Mouse (Mus musculus) gastrocnemius, adult 8-10 months (tissue): ENCODE data around the gene Cbwd1. TPM values are rescaled to one million over a fixed set of nuclear protein-coding genes. Genes with fewer than 3 reads are reported as not detected.

Source experiments
- DNase-seq, 2 experiments: peaks; one replicate each; pipeline ENCODE4 v3.0.0; 2022; ENCODE audit warnings: low spot score in 2 of 2
- total RNA-seq, 4 experiments: library from RNA; stranded (reverse); gene quantifications; 2 replicates each; pipeline ENCODE4 v1.2.4; 2022

Gene Cbwd1
- total RNA-seq, 4 experiments from 2014 or later = 15.6 to 17.3 (median 16.3) TPM

DNA sequence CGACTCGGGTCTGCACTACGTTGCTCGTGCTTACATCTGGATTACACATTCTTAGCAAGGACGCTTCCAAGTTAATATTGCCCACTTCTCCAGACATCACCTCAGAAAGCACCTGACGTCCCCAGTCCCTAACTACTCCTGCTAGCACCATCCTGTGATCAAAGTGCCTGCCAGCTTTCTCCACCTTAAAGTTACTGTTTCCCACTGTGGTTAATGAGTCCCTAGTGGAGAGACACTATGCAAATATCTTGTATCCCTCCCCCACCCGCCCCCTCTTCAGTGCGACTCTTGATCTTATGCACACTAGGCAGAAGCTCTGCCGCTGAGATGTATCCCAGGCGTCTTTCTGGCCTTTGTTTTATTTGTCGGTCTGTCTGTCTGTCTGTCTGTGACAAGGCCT, 16.6 kb upstream of the Cbwd1 start:
- no peak for DNase-seq

GRCm38 (mm10) chr19:24972701-24973390, 11.4 kb upstream of the Cbwd1 start:
- no peak for DNase-seq

- DNase-seq = no peak
Observed at GRCm38 (mm10) chr19:24971307-24971706, 9.9 kb upstream of the Cbwd1 start.

DNA sequence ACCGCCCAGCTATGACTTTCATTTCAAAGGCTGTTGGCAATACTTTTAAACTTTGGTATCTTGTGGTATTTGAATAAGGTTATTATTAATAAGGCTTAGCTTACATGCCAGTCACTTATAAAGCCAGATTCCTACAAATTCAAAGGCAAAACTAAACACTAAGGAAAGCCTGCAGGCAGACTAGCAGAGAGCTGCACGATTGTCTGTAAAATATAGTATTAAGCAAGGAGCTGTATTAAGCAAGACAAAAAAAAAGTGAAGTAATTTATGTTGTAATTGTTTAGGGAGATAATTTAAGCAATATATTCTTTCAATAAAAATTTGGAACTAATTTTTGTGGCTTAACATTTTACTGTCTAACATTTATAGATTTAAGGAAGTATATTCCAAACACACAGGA, 5.5 kb upstream of the Cbwd1 start:
- DNase-seq = no peak

GRCm38 (mm10) chr19:24966203-24966602, 4.8 kb upstream of the Cbwd1 start:
- no peak for DNase-seq

DNA sequence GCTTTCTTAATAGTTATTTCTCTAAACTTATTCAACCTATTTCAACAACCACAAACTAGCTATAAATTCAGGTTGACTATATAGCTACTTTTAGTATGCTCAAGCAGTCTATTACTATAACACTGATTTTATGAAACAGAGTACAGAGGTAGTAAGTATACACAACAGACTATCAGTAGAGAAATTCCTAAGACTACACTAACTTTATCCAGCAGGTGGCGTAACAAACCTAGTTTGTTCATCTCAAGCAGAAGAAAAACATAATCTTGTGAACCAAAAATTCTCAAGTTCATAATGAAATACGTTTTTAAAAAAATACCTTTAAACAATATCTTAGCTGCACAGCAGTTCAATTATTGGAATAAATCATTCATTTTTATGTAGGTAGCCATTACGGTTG, 2.9 kb downstream of the Cbwd1 start:
- no peak for DNase-seq

DNA sequence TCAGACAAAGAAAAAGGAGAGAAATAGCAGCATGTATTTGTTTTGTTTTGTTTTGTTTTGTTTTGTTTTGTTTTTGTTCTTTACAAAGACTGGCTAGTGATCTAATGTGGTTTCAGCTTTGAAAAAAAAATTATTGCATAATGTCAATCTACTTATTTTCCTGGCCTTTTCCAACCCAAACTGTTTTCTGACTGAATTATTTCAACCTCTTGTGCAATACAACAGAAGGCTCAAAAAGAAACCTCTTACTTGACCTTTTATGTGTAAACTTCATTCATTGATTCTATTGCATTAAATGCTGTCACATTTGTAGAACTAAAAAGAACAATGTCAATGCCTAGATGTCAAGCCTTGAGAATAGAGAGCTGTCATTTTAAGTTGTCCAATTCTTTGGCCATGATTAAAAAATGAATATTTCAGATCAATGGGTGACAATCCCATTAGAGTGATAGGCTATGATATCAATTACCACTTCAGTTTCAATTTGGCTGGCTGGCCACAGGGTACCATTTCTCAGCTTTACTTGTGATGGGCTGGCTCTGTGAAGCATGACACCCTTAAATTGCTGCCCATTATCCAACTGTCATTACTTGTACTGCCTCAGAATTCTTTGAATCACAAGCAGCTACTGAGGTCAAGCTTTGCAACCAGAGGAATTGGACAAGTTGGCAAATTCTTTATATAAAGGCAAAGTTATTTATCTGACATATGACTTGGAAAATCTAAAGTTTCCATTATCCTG, 15.7 kb downstream of the Cbwd1 start:
- DNase-seq = no peak

DNA sequence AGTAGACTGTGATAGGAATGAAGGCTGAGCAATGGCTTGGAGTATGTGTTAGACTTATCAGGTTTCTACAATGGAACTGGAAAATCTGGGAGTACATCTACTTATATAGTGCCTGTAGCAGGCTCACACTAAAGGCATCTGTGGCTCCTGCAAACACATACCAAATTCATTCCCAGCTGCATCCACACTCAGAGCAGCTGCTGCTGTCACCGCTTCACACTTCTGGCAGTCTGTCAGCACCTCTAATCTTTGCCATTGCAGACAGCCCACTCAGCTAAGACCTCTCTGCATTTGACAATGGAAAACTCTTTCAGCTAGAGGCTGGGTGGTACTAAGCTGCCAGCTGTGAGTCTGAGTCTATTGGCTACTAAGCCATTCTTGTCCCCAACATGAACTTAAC, 24.3 kb downstream of the Cbwd1 start:
- no peak for DNase-seq

GRCm38 (mm10) chr19:24929041-24929440, 32.4 kb downstream of the Cbwd1 start:
- DNase-seq = no peak

GRCm38 (mm10) chr19:24920866-24921265, 40.5 kb downstream of the Cbwd1 start:
- no peak for DNase-seq

DNA sequence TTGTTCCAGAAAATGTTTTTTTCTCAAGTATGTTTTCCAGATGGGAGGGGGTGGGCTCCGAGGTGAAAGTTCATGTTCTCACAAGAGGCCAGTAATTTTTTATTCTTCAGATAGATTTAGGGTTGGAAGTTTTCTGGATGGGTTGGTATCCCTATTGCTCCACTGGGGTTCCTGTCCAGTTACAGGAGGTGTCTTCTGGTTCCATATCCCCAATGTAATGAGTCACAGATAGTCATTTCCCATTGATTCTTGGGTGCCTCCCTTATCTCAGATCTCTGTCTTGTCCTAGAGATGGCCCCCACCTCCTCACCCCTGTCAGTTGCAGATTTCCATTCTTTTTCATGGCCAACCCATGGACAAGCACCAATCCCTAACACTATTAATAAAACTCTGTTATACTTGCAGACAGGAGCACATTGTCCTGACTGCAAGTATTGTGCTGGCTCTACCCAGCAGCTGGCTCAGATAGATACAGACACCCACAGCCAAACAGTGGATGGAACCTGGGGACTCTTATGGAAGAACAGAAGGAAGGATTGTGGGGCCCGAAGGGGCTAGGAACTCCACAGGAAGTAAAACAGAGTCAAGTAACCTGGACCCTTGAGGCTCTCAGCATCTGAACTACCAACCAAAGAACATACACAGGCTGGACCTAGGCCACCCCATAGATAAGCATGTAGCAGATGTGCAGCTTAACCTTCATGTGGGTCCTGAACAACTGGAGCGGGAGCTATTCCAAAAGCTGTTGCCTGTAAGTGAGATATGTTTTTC, 52.8 kb downstream of the Cbwd1 start:
- no peak for DNase-seq

DNA sequence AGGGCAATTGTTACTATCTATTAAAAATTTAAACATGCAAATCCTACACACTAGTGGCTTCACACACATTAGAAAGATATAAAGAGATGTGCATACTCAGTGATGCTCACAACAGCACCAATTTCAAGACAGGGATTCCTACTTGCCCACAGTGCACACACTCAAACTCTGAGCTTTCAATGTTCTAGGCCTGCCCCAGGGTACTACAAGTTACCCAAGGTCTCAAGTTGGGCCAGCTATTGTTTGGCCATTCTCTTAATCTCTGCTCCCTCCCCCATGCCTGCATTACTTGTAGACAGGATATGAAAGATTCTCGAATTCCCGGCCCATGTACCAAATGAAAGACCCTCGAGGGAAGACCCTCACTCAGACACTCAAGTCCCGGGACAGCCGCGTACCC, 53.8 kb downstream of the Cbwd1 start:
- no peak for DNase-seq

DNA sequence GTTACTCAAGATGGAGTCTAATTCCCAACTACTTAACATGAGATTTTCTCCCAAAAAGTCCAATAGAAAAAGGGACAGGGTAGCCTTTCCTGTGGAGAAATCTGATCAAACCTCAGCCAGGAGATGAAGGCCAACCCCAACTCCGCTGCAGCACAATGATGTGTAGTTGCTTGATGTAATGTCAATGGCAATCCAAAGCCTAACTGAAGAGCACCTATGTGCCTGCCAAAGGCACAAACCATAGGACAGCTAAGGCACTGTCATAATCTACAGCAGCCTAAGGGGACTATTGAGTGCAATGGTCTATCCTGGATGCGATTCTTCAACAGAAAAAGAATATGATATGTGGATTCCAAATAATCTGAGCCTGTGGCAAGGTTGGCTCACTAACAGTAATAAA, 58.6 kb downstream of the Cbwd1 start:
- DNase-seq = no peak

DNA sequence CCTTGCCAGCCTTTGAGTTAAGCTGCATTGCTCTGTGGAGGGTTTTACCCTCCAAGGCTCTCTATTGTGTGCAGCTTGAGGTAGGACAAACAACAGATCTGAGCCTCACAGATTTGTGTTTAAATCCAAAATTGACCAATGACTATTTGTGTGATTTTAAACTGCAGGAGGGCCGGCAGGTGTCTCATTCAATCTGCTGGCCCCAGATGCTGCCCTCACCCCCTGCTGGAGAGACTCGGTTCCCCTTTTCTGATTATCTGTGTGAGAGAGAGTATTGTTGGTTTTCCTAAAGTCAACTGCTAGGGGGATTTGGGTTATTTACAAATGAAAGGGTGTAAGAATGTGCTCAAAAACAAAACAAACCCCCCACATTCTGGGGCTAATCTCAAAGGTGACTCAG, 59.2 kb downstream of the Cbwd1 start:
- DNase-seq = no peak

- no peak for DNase-seq
Observed at GRCm38 (mm10) chr19:24901666-24902065, 59.7 kb downstream of the Cbwd1 start.

DNA sequence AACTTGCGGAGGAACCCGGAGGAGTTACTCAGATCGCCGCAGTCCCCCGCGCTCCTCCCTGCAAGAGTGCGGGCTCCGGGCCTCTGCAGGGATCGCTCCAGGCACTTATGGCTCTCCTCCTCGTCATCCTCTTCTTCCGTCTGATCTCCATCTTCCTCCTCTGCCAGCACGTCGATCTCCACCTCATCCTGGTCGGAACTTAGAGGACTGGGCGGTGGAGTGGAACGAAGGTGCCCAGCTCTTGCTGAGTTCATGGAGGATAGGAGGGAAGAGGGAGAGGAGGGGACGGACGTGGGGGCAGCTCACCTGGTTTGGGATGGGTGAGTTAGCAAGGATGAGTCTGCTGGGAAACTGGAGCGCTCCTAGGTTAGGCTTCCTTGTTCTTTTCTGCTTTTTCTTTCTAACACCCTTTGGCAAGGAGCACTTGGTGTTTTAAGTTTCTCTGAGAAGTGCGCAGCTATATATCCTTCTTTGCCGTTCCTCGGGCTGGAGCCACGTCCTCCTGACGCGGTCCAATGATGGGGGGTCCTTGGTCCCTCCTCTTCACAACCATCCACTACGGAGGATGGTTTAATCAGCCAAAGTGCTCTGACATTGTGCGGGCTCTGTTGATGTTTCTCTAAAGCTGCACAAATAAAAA, 60.7 kb downstream of the Cbwd1 start, which contains the start of gene Foxd4:
Foxd4 (minus strand) TSS at position 617 of the 640 bp plus-strand sequence.
- DNase-seq = no peak

DNA sequence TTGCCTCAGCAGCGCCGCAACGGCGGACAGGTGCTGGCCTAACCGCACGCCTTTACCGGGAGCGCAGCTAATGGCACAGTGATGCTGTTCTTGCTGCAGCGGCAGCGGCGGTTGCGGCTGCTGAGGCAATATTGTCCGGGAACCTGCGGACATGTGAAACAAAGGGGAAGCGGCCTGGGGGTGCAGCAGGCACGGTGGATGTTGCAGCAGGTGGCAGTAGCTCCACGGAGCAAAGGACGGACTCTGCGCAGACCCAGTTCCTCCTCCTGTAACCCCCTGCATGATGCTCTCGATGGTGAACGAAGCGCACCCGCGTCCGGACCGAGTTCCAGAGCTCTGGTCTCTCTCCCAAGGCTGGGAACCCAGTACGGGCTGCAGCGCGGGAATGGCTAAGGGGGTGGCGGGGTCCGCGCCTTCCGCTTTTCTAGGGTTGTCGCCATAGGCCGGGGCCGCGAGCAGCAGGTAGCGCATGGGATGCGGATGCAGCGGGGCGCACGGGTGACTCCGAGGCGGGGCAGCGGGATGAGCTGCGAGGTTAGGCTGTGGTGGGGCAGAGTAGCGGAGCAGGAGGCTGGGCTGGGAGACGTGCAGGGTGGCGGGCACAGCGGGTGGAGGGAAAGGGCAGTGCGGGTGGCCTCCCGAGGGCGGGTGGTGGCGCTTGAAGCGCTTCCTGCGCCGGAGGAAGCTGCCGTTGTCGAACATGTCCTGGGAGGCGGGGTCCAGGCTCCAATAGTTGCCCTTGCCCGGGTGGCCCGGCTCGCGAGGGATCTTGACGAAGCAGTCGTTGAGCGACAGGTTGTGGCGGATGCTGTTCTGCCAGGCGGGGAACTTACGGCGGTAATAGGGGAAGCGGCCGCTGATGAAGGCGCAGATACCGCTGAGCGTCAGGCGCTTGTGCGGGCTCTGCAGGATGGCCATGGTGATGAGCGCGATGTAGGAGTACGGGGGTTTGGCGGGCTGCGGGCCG, 61.5 kb downstream of the Cbwd1 start:
- no peak for DNase-seq

DNA sequence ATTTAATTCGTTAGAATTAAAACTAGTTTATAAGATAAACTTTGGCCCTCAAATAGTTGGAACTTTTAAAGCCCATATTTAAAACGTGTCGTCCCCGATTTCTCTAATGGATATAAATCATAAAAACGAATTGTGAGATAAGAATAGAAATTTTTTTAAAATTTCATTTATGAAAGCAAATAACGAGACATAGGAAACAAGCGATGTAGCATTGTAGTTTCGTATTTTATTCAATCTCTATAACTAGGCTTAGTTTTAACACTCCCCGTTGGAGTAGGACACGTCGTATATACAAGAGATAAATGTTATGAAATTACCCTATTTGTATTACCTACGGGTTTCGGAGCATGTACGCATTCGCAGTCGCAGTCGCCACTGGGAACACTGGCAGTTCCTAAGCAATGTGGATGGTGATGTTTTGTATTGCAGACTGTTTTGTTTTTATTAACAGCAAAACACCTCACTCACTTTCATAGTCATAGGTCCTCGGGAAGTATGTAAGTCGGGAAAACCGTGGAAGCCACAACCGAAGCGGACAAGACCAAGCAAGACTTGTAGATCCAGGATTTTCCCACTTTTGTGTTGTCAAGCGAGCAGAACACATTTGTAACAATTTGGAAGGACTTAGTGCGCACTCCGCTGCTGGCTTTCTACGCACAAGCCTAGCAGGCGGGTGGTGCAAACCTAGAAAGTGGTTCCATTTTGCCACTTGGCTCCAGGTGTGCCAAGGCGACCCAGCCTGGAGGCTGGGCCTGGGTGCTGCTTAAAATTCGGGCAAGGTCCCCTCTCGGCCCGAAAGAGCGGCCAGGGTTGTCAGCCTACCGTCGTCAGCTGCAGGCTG, 62.5 kb downstream of the Cbwd1 start:
- no peak for DNase-seq

DNA sequence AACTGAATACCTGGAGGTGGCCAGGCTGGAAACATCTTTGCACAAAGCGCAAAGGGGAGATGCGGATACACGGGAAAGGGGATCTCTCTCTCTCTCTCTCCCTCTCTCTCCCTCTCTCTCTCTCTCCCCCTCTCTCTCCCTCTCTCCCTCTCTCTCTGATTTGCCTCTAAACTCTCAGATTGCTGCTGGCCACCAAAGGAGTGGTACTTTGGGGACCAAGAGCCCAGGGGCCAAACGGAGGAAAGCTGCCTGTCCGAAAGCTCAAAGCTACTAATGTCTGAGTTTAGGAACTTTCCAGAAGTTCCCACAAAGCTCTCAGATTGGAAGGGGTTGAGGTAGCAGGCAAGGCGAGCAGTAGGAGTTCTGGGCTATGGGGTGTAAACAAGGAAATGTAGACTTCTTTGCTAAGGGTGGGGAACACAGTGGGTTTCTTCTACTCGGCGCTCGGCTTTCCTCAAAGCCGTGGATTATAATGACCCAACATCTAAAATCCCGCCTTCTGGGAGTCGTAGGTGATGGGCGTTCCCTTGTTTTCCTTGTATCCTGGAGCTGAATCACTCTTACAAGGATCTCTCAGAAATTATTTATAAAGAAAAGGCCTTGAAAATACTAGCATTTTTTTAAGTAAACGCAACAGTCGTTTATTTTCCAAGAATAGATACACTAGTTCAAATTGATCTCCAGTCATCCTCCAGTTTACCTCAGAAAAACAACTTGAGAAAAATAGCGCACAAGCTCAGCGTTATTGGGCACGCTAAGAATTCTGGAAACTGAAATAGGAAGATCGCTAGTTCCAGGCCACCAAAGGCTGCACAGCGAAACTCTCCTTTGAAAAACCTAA, 63.3 kb downstream of the Cbwd1 start:
- no peak for DNase-seq
